Mouse (Mus musculus): ENCODE results near the gene Dock8. TPM values are rescaled to one million over a fixed set of nuclear protein-coding genes. Genes with fewer than 3 reads are reported as not detected.

Dock8 gene
- polyA plus RNA-seq, 3 experiments from 2014 or later: 86.4 to 117 (median 93.6) TPM

DNA sequence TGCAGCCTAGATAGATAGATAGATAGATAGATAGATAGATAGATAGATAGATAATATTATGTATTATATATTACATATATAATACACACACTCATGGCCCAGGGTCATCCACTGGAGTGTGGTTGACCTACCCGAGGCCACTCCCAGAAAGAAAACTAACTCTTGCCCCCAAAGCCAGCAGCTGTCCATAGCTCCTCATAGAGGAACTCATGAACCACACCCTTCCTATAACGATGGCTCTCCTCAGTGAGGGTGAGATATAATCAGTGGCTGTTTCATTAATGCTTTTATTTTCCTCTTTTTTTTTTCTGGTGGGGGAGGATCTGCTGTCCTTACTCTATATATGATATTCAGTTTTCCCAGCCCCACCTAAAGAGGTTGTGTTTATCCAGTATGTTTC lies 134.6 kb downstream of the Dock8 start:
- ATAC-seq: no peak

DNA sequence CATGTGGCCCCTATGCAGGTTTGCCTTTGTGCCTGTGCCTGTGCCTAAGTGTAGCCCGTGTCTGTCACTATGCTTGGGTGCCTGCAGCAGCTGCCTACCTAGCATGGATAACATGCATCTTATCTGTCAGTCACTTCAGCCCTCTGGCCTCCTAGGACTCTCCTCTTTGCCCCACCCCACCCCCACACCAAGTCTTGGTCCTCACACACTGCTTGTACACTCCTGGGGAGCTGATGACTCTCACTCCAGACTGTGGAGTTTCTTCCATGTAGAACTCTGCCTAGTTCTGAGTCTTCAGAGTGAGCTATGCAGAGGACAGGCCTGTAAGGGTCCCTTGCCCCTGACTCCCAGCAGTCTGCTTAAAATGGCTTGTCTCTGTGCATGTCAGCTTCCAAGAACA lies 136.8 kb downstream of the Dock8 start:
- no peak for ATAC-seq

DNA sequence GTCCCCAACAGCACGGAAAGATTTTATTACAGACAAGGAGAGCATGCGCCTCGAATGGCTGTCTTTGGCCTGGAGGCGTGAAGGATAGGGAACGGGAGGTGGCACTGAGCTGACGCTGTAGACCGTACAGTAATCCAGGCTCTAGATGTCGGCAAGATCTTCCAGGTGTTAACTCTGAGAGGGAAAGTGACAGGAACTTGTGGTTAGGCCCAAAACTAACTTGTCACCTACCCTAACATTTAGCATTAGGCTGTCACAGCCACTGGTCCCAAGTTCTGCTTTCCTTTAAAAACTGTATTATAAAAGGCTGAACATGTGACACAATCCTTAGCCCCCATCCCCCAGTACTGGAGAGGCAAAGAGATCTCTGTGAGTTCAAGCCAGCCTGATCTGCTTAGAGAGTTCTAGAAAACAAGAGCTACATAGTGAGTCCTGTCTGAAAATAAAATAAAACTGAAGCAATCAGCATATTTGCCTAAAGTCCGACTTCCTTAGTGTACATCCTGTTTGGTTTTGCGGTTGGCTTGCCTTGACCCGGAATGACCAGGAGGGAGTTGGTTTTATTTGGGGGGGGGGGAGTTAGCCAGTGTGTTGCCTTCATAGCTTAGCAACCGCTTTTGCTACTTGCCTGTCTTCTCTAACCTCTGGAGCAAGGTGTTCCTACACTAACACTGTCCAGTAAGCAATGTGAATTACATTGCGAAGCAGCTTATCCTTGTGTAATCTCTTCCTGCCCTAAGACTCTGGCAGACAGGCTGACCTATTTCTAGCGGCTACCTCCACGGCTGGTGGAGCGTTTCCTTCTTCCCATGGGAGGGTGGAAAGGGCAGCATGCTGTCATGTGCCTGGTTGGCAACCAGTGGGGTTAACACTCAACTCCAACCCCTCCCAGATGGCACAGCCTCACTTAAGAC lies 138.8 kb downstream of the Dock8 start:
- ATAC-seq: no peak

DNA sequence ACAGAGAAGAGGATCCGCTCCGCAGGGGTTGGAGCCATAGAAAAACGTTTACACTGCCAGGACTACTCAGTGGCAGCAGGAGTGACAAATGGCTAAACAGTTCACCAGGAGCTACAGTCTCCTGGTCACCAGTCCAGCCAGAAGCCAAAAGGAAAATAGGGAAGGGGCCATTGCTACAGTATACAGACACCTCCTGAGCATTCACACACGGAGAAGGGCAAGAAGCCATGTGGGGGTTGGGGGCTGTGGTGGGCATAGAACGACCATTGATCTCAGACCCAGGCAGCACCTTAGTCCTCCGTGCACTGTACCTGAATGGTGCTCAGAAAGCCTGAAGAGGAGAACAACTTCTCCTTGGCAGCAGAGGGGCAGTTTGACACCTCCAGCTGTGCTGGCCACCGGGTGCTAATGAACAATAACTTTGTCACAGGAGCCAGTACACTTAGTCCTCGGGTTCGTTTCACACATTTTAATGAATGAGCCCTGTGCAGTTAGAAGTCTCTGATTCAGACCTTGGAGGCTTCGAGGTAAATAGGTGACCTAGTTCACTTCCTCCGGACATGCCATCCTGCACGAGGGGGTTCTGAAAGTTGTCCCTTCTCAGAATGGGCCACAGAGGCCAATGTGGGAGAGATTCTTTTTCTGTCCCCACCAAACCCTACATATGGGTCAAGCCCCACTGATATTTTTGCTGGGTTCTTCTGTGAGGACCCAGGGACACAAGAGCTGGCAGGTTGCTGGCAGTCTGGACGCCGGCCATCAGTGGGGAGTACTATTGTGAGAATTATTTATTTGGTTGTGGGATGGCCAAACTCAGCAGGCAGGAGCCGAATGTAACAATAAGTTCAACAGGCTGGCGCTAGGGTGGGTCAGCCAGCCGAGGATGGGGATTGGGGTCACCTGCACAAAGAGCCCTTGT lies 145.0 kb downstream of the Dock8 start:
- ATAC-seq: no peak

DNA sequence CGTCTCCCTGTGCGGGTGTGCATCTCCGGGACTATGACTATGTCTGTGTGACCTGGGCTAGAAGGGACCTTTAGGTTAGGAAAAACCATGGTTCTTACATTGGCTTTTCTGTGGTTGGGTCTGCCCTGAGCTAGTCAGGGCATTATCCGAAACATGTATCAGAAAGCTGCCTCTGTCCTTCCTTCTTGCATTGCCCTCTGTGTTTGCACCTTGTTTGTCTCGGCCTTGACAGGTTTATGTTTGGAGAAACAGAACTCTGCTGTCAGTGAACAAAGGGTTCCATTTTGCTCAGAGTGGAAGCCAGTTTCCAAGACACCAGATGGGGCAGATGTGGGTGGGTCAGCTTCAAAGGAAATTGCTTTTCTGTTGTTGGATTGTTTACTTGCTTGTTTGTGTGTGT lies 145.8 kb downstream of the Dock8 start:
- ATAC-seq: no peak

DNA sequence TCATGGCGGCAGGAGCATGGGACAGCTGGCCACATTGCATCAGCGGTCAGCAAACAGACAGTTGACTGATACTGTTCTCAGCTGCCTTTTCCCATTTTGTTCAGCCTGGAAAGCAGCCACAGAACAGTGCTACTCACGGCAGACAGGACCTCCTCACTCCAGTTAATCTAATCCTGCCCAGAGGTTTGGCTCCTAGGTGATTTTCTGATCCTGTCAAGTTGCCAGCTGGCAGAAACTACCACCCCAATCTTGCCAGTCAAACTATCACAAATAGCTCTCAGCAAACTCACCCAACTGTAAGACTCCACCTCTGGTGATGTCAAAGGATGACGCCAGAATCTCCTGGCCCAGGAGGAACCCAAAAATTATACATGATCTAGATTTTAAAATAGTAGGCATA lies 146.8 kb downstream of the Dock8 start:
- no peak for ATAC-seq

DNA sequence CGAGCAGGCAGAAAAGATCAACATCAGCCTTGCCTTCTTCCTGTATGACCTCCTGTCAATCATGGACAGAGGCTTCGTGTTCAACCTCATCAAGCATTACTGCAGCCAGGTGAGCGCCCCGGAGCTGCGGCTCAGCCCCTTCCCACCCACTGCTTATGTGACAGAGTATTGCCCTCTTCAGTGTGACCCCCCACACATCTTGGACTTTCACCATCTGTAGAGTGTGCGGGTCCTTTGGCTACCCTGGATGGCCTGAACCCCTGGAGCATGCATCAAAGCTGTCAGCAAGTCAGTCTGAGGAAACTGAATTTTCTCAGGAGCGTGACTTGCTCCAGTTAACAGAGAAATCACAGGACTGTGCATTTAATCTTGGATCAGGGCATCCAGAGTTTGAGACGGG lies 150.5 kb downstream of the Dock8 start:
- no peak for ATAC-seq

DNA sequence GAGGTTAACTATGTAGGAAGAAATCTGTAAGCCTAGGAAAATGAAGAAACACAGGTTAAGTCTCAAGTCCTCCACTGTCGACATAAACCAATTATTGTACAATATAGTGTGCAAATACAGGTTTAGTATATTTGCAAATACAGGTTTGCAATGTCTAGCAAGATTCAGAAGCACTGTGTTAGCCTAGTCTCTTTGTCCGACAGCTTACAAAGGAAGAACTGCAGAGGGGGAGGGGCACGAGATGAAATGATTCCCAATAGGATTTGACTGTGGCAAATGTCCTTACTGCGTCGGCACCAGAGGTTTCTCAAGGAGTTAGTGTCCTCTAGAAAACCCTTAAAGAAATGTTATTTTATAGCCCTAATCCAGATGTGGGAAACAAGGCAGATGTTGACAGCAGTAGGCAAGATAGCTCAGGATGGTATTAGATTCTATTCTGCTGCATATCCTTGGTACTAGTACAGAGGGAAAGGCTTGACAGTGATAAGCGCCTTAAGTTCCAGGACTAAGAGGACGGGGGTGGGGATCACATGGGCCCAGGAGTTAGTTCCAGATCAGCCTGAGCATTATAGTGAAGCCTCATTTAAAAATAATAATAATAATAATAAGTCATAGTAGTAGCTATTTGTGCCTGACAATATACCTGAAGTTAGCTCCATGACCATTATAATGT lies 155.3 kb downstream of the Dock8 start:
- ATAC-seq: no peak

DNA sequence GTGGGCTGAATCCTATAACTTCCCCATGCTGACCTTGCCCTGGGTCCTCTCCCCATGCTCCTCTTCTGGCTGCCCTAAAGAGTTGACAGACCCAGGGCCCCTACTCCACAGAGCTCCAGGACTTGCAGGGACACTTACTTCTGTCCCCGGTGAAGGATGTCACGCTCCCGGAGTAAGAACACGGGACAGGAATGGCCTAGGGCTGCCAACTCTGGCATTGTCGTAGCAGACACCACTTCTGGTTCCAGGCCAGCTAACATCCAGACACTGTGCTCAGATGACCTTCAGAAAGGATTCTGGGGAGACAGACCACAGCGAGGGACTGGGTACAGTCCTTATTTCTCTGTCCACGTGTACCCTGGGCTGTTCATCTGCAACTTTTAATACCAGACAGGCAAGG lies 155.9 kb downstream of the Dock8 start:
- no peak for ATAC-seq

DNA sequence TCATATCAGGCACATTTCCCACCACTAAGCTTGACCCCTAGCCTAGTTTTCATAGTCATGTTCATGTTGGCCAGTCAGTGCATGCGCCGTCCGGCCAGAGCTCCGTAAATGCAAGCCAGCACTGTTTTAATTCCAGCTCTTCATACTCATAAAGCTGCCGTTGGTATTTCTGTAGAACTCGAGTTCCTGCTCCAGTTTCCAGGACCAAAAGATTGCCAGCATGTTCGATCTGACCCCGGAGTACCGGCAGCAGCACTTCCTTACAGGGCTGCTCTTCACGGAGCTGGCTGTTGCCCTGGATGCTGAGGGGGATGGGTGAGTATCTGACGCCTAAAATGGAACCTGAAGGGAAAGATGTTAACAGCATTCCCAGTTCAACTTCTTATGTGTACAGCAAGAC lies 156.4 kb downstream of the Dock8 start:
- no peak for ATAC-seq

DNA sequence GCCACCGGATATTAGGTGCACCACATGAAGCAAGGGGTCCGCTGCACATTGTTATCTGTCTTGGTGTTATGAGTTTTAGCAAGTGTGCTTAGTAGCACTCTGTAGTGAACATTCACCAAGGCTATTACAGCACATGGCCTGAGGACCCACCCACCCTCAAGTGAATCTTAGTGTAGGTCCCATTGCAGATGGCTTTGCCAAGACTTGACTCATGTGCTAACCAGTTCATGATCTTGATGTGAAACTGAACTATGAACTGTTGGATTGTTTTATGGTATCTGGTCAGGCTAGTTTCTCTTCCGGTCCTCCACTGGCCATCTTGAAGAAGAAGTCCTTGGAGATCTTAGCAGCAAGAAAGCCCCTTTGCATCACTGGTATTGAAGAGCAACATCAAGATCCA lies 162.9 kb downstream of the Dock8 start:
- ATAC-seq: no peak

DNA sequence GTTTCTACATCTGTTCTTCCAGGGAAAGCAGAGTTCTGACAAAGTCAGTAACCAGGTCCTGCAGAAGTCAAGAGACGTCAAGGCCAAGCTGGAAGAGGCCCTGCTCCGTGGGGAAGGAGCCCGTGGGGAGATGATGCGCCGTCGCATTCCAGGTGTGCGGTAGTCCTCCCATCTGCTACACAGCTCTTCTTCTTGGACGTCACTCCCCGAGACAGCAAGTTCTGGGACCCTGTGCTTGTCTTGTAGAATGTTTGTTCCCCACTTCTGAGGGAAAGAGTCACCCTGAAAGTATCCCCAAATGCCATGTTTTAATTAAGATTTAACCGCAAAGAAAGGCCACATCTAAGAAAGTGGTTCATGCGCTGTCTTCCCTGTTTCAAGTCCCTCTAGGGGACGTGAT lies 164.1 kb downstream of the Dock8 start:
- ATAC-seq: no peak

DNA sequence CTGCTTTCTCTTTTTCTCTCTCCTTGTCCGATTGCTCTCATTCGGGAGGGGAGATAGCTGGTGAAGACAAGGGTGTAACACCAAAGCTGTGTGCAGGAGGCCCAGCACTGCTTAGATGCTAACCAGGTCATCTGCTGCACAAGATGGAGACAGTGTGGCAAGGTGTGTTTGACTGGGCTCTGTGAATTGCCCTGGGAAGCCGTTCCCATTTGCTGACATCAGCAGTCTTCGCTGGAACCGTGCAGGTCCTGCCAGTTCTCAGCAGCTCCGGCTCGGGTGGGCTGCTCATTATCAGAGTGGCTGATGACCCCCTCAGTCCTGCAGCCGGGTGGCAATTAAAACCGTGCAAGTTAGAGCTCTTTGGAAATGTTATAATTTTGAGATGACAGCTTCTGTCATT lies 167.1 kb downstream of the Dock8 start:
- no peak for ATAC-seq

DNA sequence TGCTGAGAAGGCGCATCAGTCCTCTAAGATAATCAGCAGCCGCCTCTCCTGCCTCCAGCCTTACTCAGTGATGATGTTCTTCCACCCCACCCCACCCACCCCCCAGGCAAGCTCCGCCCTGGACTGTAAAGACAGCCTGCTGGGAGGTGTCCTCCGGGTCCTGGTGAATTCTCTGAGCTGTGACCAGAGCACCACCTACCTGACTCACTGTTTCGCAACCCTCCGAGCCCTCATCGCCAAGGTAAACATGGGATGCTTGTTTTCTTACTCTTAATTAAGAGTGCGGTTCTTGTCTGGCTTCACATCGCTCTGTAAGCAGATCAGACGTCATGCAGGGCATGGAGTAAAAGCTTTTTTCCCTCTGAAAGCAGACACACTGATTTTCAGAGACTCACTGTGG lies 172.1 kb downstream of the Dock8 start:
- ATAC-seq: no peak

DNA sequence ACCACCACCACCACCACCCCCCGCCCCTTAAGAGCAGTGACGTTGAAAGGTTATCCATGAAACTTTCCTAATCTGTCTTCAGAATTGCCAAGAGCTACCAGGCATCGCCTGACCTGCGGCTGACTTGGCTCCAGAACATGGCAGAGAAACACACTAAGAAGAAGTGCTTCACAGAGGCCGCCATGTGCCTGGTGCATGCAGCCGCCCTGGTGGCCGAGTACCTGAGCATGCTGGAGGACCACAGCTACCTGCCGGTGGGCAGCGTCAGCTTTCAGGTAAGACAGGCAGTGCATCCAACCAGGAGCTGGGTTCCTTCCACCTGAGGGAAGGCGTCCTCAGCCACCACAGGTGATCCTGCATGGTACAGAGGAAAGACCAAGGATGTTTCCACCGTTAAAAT lies 177.4 kb downstream of the Dock8 start:
- ATAC-seq: no peak

DNA sequence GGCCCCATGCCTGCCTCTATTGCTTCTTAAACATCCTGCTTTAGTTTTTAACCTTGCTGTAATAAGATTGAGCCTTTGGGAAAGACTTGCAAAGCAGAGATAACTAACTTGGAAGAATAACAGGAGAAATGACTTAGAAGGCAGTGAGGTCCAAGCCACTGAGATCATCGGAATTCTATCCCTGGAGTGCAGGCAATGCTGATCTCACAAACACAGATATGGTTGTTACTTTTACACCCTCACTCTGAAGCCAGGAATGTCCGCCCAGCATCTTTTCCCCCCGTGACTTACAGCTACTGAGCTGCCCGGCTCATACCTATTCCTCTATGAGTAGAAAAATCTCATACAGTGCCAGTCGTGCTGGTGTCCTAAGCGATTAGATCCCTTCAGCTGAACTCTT lies 180.7 kb downstream of the Dock8 start:
- ATAC-seq: no peak

DNA sequence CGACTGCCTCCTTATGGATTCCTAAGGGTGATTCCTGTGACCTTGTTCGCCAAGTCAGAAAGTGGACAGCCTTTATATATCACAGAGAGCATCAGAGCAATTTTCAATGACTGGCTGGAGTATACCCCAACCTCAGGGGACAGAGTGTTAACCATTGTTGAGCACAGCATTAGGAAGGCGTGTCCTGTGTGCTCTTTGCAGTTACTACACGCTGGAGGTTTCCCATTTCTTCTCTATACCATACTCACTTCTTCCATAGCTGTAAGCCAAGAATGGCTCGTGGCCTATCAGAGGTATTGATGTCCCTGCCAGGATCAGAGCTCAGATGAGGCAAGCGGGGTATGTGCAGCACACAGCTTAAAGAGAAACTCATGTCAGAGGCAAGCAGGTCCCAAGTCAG lies 181.2 kb downstream of the Dock8 start:
- ATAC-seq: no peak

DNA sequence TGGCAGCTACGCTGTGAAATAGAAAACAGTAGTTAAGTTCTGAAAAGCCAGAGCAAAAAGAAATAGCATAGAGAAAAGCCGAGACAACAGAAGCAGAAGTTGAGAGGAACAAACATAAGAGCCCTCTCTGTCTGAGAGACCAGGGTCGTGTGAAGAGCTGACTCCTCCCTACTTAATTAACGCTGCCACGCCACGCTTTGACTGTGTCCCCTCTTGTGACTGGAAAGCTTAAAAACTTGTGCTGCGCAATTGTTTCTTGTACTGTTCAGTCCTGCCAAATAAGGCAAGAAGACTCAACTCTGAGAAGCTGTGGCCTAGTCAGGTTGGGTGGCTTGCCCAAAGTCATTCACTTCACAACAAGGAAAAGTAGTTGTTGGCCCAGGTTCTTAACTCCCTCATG lies 184.7 kb downstream of the Dock8 start:
- ATAC-seq: no peak

DNA sequence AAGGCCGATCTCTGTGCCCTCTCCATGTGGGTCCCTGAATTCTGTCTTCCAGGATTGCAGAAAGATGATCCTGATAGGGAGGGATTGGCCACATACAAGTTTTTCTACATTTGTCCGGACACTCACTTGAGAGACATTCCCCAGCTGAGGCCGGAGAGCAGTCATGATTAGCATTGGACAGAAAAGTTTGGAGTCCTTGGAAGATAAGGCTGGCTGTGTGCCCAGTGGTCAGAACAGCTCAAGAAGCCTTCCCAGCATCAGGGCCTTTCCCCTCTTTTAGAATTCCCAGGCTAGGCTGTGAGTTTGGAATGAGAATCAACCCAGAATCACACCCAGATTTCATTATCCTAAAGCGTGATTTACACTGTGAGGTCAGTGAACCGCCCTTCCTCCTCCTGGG lies 187.0 kb downstream of the Dock8 start:
- no peak for ATAC-seq

DNA sequence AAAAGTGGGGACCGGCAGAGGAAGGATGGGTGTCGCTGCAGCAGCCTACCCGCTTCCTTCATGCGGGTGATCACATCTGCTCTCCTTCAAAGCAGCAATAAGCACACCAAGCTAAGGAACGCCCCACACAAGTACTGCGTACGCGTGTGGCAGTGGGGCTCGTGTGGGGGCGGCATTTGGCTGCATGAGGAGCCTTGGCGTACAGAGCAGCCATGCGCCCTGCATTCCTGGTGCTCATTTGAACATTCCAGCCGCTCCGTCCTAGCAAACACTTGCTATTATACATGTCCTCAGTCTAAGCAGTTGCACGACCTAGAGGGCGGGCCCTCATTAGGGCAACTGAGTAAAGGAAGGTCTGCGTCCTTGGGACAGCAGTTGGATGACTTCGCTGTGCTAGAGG lies 188.3 kb downstream of the Dock8 start:
- no peak for ATAC-seq

DNA sequence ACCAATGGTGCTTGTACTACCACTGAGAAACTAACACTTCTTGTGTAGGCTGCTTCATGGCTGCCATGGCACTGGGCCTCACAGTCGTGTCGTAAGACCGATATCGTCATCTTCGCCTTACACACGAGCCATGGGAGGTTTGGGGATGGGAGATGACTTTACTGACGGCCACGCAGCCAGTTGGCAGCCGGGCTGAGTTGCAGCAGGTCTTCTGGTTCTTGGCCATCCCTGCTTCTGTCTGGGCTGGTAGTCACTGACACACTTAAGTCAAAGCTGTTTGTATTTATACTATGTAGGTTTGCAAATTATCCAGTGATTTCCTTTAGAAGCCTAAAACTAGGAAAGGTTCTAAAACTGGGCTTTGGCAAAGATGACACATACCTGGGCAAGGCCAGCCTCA lies 194.4 kb downstream of the Dock8 start:
- ATAC-seq: no peak

DNA sequence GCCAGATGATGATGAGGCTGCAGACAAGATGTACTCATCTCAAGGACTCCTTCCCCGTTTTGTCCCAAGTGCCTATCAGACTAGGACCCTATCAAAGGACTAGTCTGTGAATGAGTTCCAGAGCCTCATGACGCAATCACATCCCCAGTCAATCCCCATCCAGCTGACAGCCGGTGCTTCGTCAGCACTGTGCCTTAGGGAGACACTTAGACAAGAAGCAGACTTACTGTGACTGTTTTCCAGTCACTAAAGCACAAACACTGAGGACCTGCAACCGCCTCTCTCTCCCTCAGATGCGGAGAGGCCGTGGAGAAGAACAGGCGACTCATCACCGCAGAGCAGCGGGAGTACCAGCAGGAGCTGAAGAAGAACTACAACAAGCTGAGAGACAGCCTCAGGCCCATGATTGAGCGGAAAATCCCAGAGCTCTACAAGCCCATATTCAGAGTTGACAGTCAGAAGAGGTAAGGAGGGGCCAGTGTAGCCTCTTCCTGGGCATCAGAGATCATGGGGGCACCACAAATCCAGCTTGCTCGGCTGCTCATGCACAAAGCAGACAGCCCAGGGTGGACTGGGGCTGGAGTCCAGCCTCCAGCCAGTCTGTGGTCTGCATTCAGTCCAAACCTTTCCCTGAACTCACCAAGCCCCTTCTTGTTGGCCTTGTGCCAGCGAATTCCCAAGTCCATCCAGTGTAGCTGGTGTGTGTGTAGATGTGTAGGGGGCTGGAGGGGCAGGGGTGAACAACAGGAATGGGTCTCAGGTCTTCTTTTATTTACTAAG lies 200.9 kb downstream of the Dock8 start:
- no peak for ATAC-seq
